Mouse (Mus musculus): ENCODE data around the gene Apba3. TPM values are rescaled to one million over a fixed set of nuclear protein-coding genes. Genes with fewer than 3 reads are reported as not detected.

Apba3 gene
- total RNA-seq, 2 experiments from 2014 or later: 32.6 to 37.3 TPM

GRCm38 (mm10) chr10:81259225-81259884 is 7.4 kb upstream of the Apba3 start:
- Histone ChIP-seq H3K27ac (peak overlapping the region; percentile 98), H3K4me3 (peak overlapping the region; percentile 77)
- no peak for DNase-seq (ENCODE audit: low spot score in 2 of 2)
- no peak for TF ChIP-seq CTCF (conservative IDR thresholded peaks at IDR 0.05)

GRCm38 (mm10) chr10:81261025-81261424 is 5.7 kb upstream of the Apba3 start:
- TF ChIP-seq CTCF (conservative IDR thresholded peaks at IDR 0.05): no peak
- H3K27ac ChIP-seq: no peak overlapping the region
- DNase-seq (ENCODE audit: low spot score in 2 of 2): no peak
- no peak overlapping the region for H3K4me3 ChIP-seq

- Histone ChIP-seq H3K27ac (no peak overlapping the region), H3K4me3 (no peak overlapping the region)
- DNase-seq (ENCODE audit: low spot score in 2 of 2): no peak
- TF ChIP-seq CTCF (conservative IDR thresholded peaks at IDR 0.05): no peak
Observed at GRCm38 (mm10) chr10:81265540-81265939, 1.2 kb upstream of the Apba3 start.

GRCm38 (mm10) chr10:81268056-81268455 is 1.3 kb downstream of the Apba3 start:
- peak; percentile 84 to 91 for DNase-seq (ENCODE audit: low spot score in 2 of 2)
- Histone ChIP-seq H3K4me3 (peak overlapping the region; percentile 82), H3K27ac (peak overlapping the region; percentile 92)
- peak; percentile 41 for TF ChIP-seq CTCF (conservative IDR thresholded peaks at IDR 0.05)

- peak overlapping the region; percentile 92 for H3K27ac ChIP-seq
Observed at GRCm38 (mm10) chr10:81268643-81269412, 2.1 kb downstream of the Apba3 start.

GRCm38 (mm10) chr10:81272356-81272755 is 5.6 kb downstream of the Apba3 start:
- no peak for TF ChIP-seq CTCF (conservative IDR thresholded peaks at IDR 0.05)
- H3K27ac ChIP-seq: no peak overlapping the region
- H3K4me3 ChIP-seq: no peak overlapping the region
- no peak for DNase-seq (ENCODE audit: low spot score in 2 of 2)

More at GRCm38 (mm10) chr10:81268643-81269412, 2.1 kb downstream of the Apba3 start:
- peak overlapping the region; percentile 82 for H3K4me3 ChIP-seq
- no peak for DNase-seq (ENCODE audit: low spot score in 2 of 2)
- no peak for TF ChIP-seq CTCF (conservative IDR thresholded peaks at IDR 0.05)

- no peak for DNase-seq (ENCODE audit: low spot score in 2 of 2)
- no peak overlapping the region for H3K27ac ChIP-seq
- H3K4me3 ChIP-seq: no peak overlapping the region
- no peak for TF ChIP-seq CTCF (conservative IDR thresholded peaks at IDR 0.05)
Observed at GRCm38 (mm10) chr10:81273842-81274241, 7.1 kb downstream of the Apba3 start.

GRCm38 (mm10) chr10:81277676-81278075 is 10.9 kb downstream of the Apba3 start:
- H3K27ac ChIP-seq: no peak overlapping the region
- no peak for DNase-seq (ENCODE audit: low spot score in 2 of 2)
- H3K4me3 ChIP-seq: no peak overlapping the region
- peak; percentile 21; the same call in 1 of the 2 replicates for TF ChIP-seq CTCF (conservative IDR thresholded peaks at IDR 0.05)

- TF ChIP-seq CTCF (conservative IDR thresholded peaks at IDR 0.05): no peak
- no peak for DNase-seq (ENCODE audit: low spot score in 2 of 2)
- Histone ChIP-seq H3K4me3 (no peak overlapping the region), H3K27ac (no peak overlapping the region)
Observed at GRCm38 (mm10) chr10:81279496-81279895, 12.7 kb downstream of the Apba3 start.

GRCm38 (mm10) chr10:81284189-81284588 is 17.4 kb downstream of the Apba3 start:
- no peak overlapping the region for H3K27ac ChIP-seq
- TF ChIP-seq CTCF (conservative IDR thresholded peaks at IDR 0.05): no peak
- H3K4me3 ChIP-seq: no peak overlapping the region
- DNase-seq (ENCODE audit: low spot score in 2 of 2): no peak

GRCm38 (mm10) chr10:81284719-81285118 is 18.0 kb downstream of the Apba3 start:
- TF ChIP-seq CTCF (conservative IDR thresholded peaks at IDR 0.05): no peak
- DNase-seq (ENCODE audit: low spot score in 2 of 2): no peak
- H3K4me3 ChIP-seq: no peak overlapping the region
- no peak overlapping the region for H3K27ac ChIP-seq

- Histone ChIP-seq H3K4me3 (peak overlapping the region; percentile 54), H3K27ac (no peak overlapping the region)
- DNase-seq (ENCODE audit: low spot score in 2 of 2): peak; percentile 73 to 88
- TF ChIP-seq CTCF (conservative IDR thresholded peaks at IDR 0.05): peak; percentile 33; the same call in 1 of the 2 replicates
Observed at GRCm38 (mm10) chr10:81285694-81286450, 19.1 kb downstream of the Apba3 start.

- no peak for TF ChIP-seq CTCF (conservative IDR thresholded peaks at IDR 0.05)
- no peak for DNase-seq (ENCODE audit: low spot score in 2 of 2)
- H3K27ac ChIP-seq: no peak overlapping the region
- no peak overlapping the region for H3K4me3 ChIP-seq
Observed at GRCm38 (mm10) chr10:81286586-81286985, 19.8 kb downstream of the Apba3 start.
